Mouse (Mus musculus) lung, adult 18-20 months (tissue): ENCODE results near the gene Tshz2.
"Not testable (repeated sequence)": the region's sequence is repeated elsewhere in the genome, so short reads cannot be mapped to it uniquely, and the experiment has no call there.

Experiments
- DNase-seq, 2 experiments: peaks; one replicate each; pipeline ENCODE4 v3.0.0; 2022; ENCODE audit warnings: mixed read lengths in 2 of 2

Gene Tshz2

GRCm38 (mm10) chr2:169632338-169633151, at the start of gene Tshz2:
Gene Tshz2, plus strand, starts transcription at chr2:169633013.
- peak; percentile 39 to 58 for DNase-seq

DNA sequence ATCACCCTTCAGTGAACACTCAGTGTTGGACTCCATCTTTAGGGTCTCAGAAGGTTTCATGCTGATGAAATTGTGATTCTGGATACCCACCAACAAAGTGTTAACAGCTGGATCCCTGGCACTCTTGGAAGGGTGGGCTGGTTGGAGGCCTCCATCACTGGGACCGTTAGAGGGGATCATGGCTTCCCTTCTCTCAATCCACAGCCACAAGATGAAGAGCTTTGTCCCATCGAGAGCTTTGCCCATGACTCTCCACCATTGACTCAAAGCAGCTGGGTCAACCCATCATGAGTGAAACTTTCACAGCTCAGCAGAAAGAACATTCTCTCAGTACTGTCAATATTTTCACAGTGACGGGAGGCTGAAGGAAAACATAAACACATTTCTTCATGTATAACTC, 49.3 kb upstream of the Tshz2 start:
- DNase-seq = no peak

DNA sequence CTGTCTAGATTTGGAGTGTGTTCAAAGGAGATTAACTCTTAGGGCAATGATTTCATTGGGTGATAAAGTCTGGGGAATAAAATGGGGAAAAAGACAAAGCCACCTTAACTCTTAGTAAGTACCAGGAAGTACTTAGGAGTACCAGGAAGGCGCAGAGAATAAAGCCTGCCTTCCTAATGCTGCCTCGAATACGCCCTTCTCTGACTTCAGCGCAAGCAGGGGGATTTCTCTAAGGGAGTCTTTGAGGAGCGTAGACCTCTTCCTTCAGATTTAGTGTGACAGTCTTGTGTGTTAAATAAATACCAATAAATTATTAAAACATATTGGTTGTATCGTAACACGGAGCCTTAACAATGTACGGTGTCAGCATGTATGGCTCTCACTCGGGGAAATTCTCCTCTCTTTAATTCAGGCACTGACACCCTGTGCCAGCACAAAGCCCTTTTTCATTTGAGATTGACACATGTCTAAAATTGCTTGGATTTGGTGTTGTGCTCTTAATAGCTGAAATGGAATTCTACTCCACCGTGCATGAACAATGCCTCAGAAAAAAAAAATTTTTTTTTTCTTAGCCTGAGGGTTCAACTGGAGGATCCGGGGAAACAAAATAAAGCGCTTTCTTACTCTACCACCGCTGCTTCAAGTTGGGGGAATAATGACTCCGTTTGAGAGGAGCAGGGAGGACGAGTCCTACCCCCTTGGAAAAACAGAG, 47.9 kb upstream of the Tshz2 start:
- no peak for DNase-seq

DNA sequence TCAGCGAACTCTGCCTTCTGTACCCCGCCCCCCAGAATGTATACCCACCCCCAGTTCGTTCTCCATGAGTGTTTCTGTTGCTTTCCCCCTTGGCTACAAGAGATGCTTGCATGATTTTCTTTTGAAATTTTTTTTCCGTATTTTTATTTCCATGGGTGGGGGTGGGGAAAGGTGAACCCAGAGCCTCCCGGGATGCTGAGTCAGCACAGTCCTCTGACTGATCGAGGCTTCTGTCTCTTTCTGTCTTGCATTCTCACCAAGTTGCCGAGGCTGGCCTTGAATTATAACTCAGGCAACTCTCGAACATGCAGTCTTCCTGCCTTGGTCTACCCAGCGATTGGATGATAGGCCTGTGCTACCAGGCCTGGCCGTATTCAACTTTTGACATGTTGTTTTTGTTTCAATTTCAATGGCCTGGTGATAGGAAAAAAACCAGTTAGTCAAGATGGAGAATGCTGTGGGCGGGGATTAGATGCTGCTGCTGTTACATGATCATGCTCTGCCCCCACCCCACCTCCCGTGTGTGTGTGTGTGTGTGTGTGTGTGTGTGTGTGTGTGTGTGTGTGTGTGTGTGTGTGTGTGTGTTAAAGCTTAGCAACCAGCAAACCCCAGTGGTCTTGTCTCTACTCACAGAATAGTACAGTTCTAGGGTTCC, 47.1 kb upstream of the Tshz2 start:
- no peak for DNase-seq

- no peak for DNase-seq
These were observed 46.1 kb upstream of the Tshz2 start for GRCm38 (mm10) chr2:169586688-169587087.

GRCm38 (mm10) chr2:169587645-169588044, 45.2 kb upstream of the Tshz2 start, which contains the start of gene Gm11011:
Gene Gm11011, minus strand, starts transcription at chr2:169587745.
- not testable (repeated sequence) for DNase-seq

- no peak for DNase-seq
These were observed 43.1 kb upstream of the Tshz2 start for GRCm38 (mm10) chr2:169589697-169590096.

- DNase-seq = no peak
These were observed 42.4 kb upstream of the Tshz2 start for GRCm38 (mm10) chr2:169590412-169590811.

GRCm38 (mm10) chr2:169593742-169594141, 39.1 kb upstream of the Tshz2 start:
- no peak for DNase-seq

DNA sequence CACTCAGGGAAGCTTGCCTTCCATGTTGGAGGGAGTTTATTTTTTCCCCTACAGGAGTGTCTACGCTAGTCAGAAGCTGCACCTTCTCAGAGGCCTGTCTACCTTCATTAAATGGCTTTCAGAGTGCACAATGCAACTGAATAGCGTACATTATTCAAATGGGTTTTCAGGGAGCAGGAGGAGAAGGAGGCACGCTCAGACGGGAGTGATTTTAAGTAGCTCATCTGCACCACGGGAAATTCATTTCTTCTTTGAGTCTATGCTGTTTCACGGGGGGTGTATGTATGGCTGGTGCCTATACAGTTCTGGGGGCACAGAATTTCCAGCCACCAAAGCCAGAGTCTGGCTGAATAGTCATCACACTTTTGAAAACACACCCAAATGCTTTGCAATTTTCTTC, 35.5 kb upstream of the Tshz2 start:
- no peak for DNase-seq

GRCm38 (mm10) chr2:169597971-169598370, 34.8 kb upstream of the Tshz2 start:
- no peak for DNase-seq

GRCm38 (mm10) chr2:169599591-169599990, 33.2 kb upstream of the Tshz2 start:
- no peak for DNase-seq

- no peak for DNase-seq
These were observed 32.6 kb upstream of the Tshz2 start for GRCm38 (mm10) chr2:169600163-169600562.

DNA sequence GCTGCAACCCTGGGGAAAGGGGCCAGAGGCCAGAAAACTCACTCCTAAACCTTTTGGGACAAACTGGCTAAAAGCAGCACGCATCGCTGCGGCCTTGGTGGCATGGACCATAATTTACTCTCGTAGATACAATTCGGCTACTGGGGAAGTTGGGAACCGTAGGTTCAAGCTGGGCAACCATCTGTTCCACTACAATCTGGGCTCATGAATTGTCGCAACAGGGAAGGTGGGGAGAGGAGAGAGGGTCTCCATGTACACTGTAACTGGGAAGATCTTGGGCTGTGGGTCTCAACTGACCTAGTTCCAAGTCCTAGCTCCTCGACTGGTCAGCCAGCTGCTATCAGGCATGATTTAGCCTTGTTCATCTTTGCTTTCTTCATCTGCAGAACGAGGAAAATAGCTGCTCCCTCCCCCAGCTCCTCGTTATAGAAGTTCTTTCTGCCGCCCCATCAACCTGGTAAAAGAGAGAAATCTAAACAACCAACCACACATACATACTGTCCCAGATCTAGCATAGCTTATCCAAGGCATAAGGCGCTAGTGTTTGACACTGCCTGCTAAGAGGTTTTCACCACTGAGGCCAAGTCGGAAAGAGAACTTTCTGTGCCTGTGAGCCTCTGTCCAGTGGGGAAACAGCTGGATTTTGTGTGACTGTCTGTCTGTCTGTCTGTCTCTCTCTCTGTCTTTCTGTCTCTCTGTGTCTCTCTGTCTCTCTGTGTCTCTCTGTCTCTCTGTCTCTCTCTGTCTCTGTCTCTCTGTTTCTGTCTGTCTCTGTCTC, 25.7 kb upstream of the Tshz2 start:
- no peak for DNase-seq

- DNase-seq = peak in 1 of 2 experiments; percentile 40
These were observed 25.0 kb upstream of the Tshz2 start for GRCm38 (mm10) chr2:169607787-169608186.

- no peak for DNase-seq
These were observed 22.9 kb upstream of the Tshz2 start for GRCm38 (mm10) chr2:169609956-169610355.

GRCm38 (mm10) chr2:169610882-169611281, 21.9 kb upstream of the Tshz2 start:
- DNase-seq = no peak

- no peak for DNase-seq
These were observed 21.3 kb upstream of the Tshz2 start for GRCm38 (mm10) chr2:169611557-169611956.

- peak in 1 of 2 experiments; percentile 22 for DNase-seq
These were observed 18.1 kb upstream of the Tshz2 start for GRCm38 (mm10) chr2:169614683-169615082.

GRCm38 (mm10) chr2:169615998-169616397, 16.8 kb upstream of the Tshz2 start:
- DNase-seq = no peak

DNA sequence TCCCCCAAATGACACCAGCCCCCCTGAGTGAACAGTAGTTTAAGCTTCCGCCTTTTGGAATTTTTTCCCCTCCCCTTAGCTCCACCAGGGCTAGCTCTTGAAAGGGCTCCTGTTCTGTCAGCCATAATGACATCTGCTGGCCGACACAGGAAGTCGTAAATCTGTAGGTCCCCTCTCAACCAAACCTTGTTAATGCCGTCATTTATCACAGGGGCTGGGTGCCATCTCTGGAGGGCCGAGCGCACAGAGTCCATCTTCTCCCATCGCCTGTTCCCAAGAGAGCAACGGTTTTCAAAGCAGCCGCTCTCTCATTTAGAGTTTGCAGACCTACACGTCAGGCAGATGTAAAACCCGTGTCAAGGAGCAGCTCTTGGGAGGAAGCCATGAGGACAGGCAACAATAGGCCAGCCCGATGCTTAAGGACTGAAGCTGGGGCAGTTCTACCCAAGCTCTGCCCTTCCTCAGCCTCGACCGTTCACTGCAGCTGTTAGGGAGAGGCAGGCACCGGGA, 11.6 kb upstream of the Tshz2 start:
- no peak for DNase-seq

GRCm38 (mm10) chr2:169630070-169630469, 2.7 kb upstream of the Tshz2 start:
- no peak for DNase-seq
